Mouse (Mus musculus): Measurements from ENCODE around the gene Lrrc45. TPM values are rescaled to one million over a fixed set of nuclear protein-coding genes. Genes with fewer than 3 reads are reported as not detected.
"Not testable (repeated sequence)": the region's sequence is repeated elsewhere in the genome, so short reads cannot be mapped to it uniquely, and the experiment has no call there.

Gene Lrrc45
- polyA plus RNA-seq, 1 experiment from 2014 or later: 89.9 TPM

GRCm38 (mm10) chr11:120731395-120731794 lies 17.7 kb downstream of the Lrrc45 start:
- Histone ChIP-seq H3K4me1 (peaks cover 9% of the 10 kb centered on the region), H3K4me2 (no peak overlapping the region), H3K27me3 (replicated peaks) (peaks cover 5% of the 10 kb centered on the region; the same call in 1 of the 2 replicates), H3K36me3 (replicated peaks) (no peaks in the 10 kb centered on the region), H3K27ac (no peak overlapping the region), H3K9ac (no peak overlapping the region), H3K9me3 (no peaks in the 10 kb centered on the region), H3K4me3 (no peak overlapping the region)
- WGBS: 88% methylated on average over 1 of the region's 1 CpGs
- ATAC-seq (replicated peaks): no peak

- Histone ChIP-seq H3K4me2 (no peak within 1 kb of the TSS), H3K27me3 (replicated peaks) (peaks cover 5% of the 10 kb centered on the region; the same call in 1 of the 2 replicates), H3K4me1 (peaks cover 2% of the 10 kb centered on the region), H3K9ac (no peak within 1 kb of the TSS), H3K9me3 (no peaks in the 10 kb centered on the region), H3K27ac (no peak within 1 kb of the TSS), H3K36me3 (replicated peaks) (no peaks in the 10 kb centered on the region), H3K4me3 (no peak within 1 kb of the TSS)
- 80% methylated on average over 12 of the region's 12 CpGs for WGBS
- no peak for ATAC-seq (replicated peaks)
Measured at GRCm38 (mm10) chr11:120731858-120732680, 18.3 kb downstream of the Lrrc45 start, which contains the start of gene Cbr2. Gene Cbr2 (minus strand): TSS chr11:120732114.

- H3K4me3 ChIP-seq: no peak overlapping the region
- no peaks in the 10 kb centered on the region for H3K9me3 ChIP-seq
- no peaks in the 10 kb centered on the region for H3K36me3 ChIP-seq (replicated peaks)
- H3K4me1 ChIP-seq: no peaks in the 10 kb centered on the region
- no peak overlapping the region for H3K9ac ChIP-seq
- no peak overlapping the region for H3K4me2 ChIP-seq
- peaks cover 3% of the 10 kb centered on the region; the same call in 1 of the 2 replicates for H3K27me3 ChIP-seq (replicated peaks)
- ATAC-seq (replicated peaks): no peak
- no peak overlapping the region for H3K27ac ChIP-seq
- WGBS: 69% methylated on average over 6 of the region's 6 CpGs
Measured at GRCm38 (mm10) chr11:120733521-120733920, 19.8 kb downstream of the Lrrc45 start.

- H3K4me1 ChIP-seq: no peaks in the 10 kb centered on the region
- no peak for ATAC-seq (replicated peaks)
- H3K4me2 ChIP-seq: no peak overlapping the region
- WGBS: 82% methylated on average over 6 of the region's 6 CpGs
- H3K27ac ChIP-seq: no peak overlapping the region
- no peaks in the 10 kb centered on the region for H3K9me3 ChIP-seq
- H3K9ac ChIP-seq: no peak overlapping the region
- no peaks in the 10 kb centered on the region for H3K36me3 ChIP-seq (replicated peaks)
- no peaks in the 10 kb centered on the region for H3K27me3 ChIP-seq (replicated peaks)
- no peak overlapping the region for H3K4me3 ChIP-seq
Measured at GRCm38 (mm10) chr11:120736424-120736823, 22.7 kb downstream of the Lrrc45 start.

- H3K4me3 ChIP-seq: no peak overlapping the region
- no peaks in the 10 kb centered on the region for H3K9me3 ChIP-seq
- WGBS: 93% methylated on average over 5 of the region's 5 CpGs
- no peaks in the 10 kb centered on the region for H3K4me1 ChIP-seq
- H3K27me3 ChIP-seq (replicated peaks): no peaks in the 10 kb centered on the region
- H3K36me3 ChIP-seq (replicated peaks): no peaks in the 10 kb centered on the region
- H3K4me2 ChIP-seq: no peak overlapping the region
- no peak for ATAC-seq (replicated peaks)
- no peak overlapping the region for H3K9ac ChIP-seq
- H3K27ac ChIP-seq: no peak overlapping the region
Measured at GRCm38 (mm10) chr11:120740981-120741380, 27.3 kb downstream of the Lrrc45 start.

- Histone ChIP-seq H3K9ac (no peak overlapping the region), H3K36me3 (replicated peaks) (no peaks in the 10 kb centered on the region), H3K4me3 (no peak overlapping the region), H3K4me1 (no peaks in the 10 kb centered on the region), H3K4me2 (no peak overlapping the region), H3K27me3 (replicated peaks) (no peaks in the 10 kb centered on the region), H3K9me3 (no peaks in the 10 kb centered on the region), H3K27ac (no peak overlapping the region)
- no peak for ATAC-seq (replicated peaks)
- 74% methylated on average over 7 of the region's 7 CpGs for WGBS
Measured at GRCm38 (mm10) chr11:120744121-120744701, 30.5 kb downstream of the Lrrc45 start.

- Histone ChIP-seq H3K27ac (no peak overlapping the region), H3K27me3 (replicated peaks) (no peaks in the 10 kb centered on the region), H3K4me2 (no peak overlapping the region), H3K4me3 (no peak overlapping the region), H3K9me3 (no peaks in the 10 kb centered on the region), H3K36me3 (replicated peaks) (no peaks in the 10 kb centered on the region), H3K9ac (no peak overlapping the region), H3K4me1 (no peaks in the 10 kb centered on the region)
- ATAC-seq (replicated peaks): no peak
- WGBS: 80% methylated on average over 4 of the region's 4 CpGs
Measured at GRCm38 (mm10) chr11:120747974-120748373, 34.2 kb downstream of the Lrrc45 start.

GRCm38 (mm10) chr11:120749430-120749829 lies 35.7 kb downstream of the Lrrc45 start:
- no peak for ATAC-seq (replicated peaks)
- Histone ChIP-seq H3K36me3 (replicated peaks) (no peaks in the 10 kb centered on the region), H3K9me3 (no peaks in the 10 kb centered on the region), H3K4me2 (no peak overlapping the region), H3K27ac (no peak overlapping the region), H3K4me1 (no peaks in the 10 kb centered on the region), H3K4me3 (no peak overlapping the region), H3K27me3 (replicated peaks) (no peaks in the 10 kb centered on the region), H3K9ac (no peak overlapping the region)
- WGBS: 60% methylated on average over 8 of the region's 8 CpGs

GRCm38 (mm10) chr11:120751606-120752005 lies 37.9 kb downstream of the Lrrc45 start:
- H3K27ac ChIP-seq: no peak overlapping the region
- H3K4me1 ChIP-seq: no peaks in the 10 kb centered on the region
- no peaks in the 10 kb centered on the region for H3K27me3 ChIP-seq (replicated peaks)
- H3K9ac ChIP-seq: no peak overlapping the region
- no peaks in the 10 kb centered on the region for H3K36me3 ChIP-seq (replicated peaks)
- no peak for ATAC-seq (replicated peaks)
- no peak overlapping the region for H3K4me3 ChIP-seq
- 73% methylated on average over 4 of the region's 4 CpGs for WGBS
- no peaks in the 10 kb centered on the region for H3K9me3 ChIP-seq
- H3K4me2 ChIP-seq: no peak overlapping the region

GRCm38 (mm10) chr11:120760236-120760635 lies 46.5 kb downstream of the Lrrc45 start:
- no peak overlapping the region for H3K4me3 ChIP-seq
- no peak overlapping the region for H3K9ac ChIP-seq
- no peak overlapping the region for H3K27ac ChIP-seq
- H3K9me3 ChIP-seq: no peaks in the 10 kb centered on the region
- H3K4me1 ChIP-seq: no peaks in the 10 kb centered on the region
- no peak for ATAC-seq (replicated peaks)
- H3K4me2 ChIP-seq: no peak overlapping the region
- WGBS: 94% methylated on average over 9 of the region's 9 CpGs
- no peaks in the 10 kb centered on the region; the same call in 1 of the 2 replicates for H3K27me3 ChIP-seq (replicated peaks)
- H3K36me3 ChIP-seq (replicated peaks): no peaks in the 10 kb centered on the region

GRCm38 (mm10) chr11:120761811-120762671 lies 48.3 kb downstream of the Lrrc45 start:
- Histone ChIP-seq H3K27ac (no peak overlapping the region), H3K36me3 (replicated peaks) (no peaks in the 10 kb centered on the region), H3K27me3 (replicated peaks) (no peaks in the 10 kb centered on the region; the same call in 1 of the 2 replicates), H3K4me2 (no peak overlapping the region), H3K4me1 (no peaks in the 10 kb centered on the region), H3K9me3 (no peaks in the 10 kb centered on the region), H3K4me3 (no peak overlapping the region), H3K9ac (no peak overlapping the region)
- WGBS: 70% methylated on average over 14 of the region's 14 CpGs
- no peak for ATAC-seq (replicated peaks)

GRCm38 (mm10) chr11:120762672-120763041 lies 48.9 kb downstream of the Lrrc45 start, which contains the start of gene Hmga1b:
Gene Hmga1b (plus strand): TSS chr11:120762794.
- 17% methylated on average over 14 of the region's 14 CpGs for whole genome bisulfite sequencing
- H3K4me2 ChIP-seq; ATAC-seq (replicated peaks); H3K27ac ChIP-seq; H3K9me3 ChIP-seq; H3K9ac ChIP-seq; H3K4me1 ChIP-seq; H3K4me3 ChIP-seq; H3K27me3 ChIP-seq (replicated peaks); H3K36me3 ChIP-seq (replicated peaks): not testable (repeated sequence)

Measured in midbrain, embryonic 15.5 days (tissue).